Mouse (Mus musculus): ENCODE measurements around the gene Cradd. TPM values are rescaled to one million over a fixed set of nuclear protein-coding genes. Genes with fewer than 3 reads are reported as not detected.

Gene Cradd
- polyA plus RNA-seq, 1 experiment from 2014 or later = 15.6 TPM

- Histone ChIP-seq H3K4me1 (ENCODE audit: insufficient read depth) (no peaks in the 10 kb centered on the region), H3K27ac (ENCODE audit: low read depth) (no peak overlapping the region), H3K36me3 (ENCODE audit: insufficient read depth) (no peaks in the 10 kb centered on the region), H3K9ac (no peak overlapping the region), H3K27me3 (ENCODE audit: insufficient read depth, low read length) (no peaks in the 10 kb centered on the region), H3K9me3 (ENCODE audit: low read depth, low read length) (no peaks in the 10 kb centered on the region), H3K4me2 (no peak overlapping the region), H3K4me3 (ENCODE audit: low read depth, low read length) (no peak overlapping the region)
- ATAC-seq (ENCODE audit: insufficient read depth) (no peak), DNase-seq (no peak)
- no peak for TF ChIP-seq CTCF (IDR thresholded peaks at IDR 0.05; ENCODE audit: low read depth)
- 83% methylated on average over 11 of the region's 11 CpGs for WGBS
Measured at GRCm38 (mm10) chr10:95278085-95278484, 45.8 kb downstream of the Cradd start.

- 77% methylated on average over 9 of the region's 9 CpGs for WGBS
- Histone ChIP-seq H3K4me2 (no peak overlapping the region), H3K27ac (ENCODE audit: low read depth) (no peak overlapping the region), H3K4me1 (ENCODE audit: insufficient read depth) (no peaks in the 10 kb centered on the region), H3K36me3 (ENCODE audit: insufficient read depth) (no peaks in the 10 kb centered on the region), H3K9me3 (ENCODE audit: low read depth, low read length) (no peaks in the 10 kb centered on the region), H3K27me3 (ENCODE audit: insufficient read depth, low read length) (no peaks in the 10 kb centered on the region), H3K4me3 (ENCODE audit: low read depth, low read length) (no peak overlapping the region), H3K9ac (no peak overlapping the region)
- DNase-seq (peak; percentile 51), ATAC-seq (ENCODE audit: insufficient read depth) (no peak)
- TF ChIP-seq CTCF (IDR thresholded peaks at IDR 0.05; ENCODE audit: low read depth) = no peak
Measured at GRCm38 (mm10) chr10:95275488-95275887, 48.4 kb downstream of the Cradd start.

- DNase-seq = no peak
- no peaks in the 10 kb centered on the region for H3K27me3 ChIP-seq (ENCODE audit: insufficient read depth, low read length)
Measured at GRCm38 (mm10) chr10:95273226-95273625, 50.7 kb downstream of the Cradd start.

GRCm38 (mm10) chr10:95269151-95269550, 54.8 kb downstream of the Cradd start:
- Histone ChIP-seq H3K9me3 (ENCODE audit: low read depth, low read length) (no peaks in the 10 kb centered on the region), H3K4me1 (ENCODE audit: insufficient read depth) (peaks cover 4% of the 10 kb centered on the region; the same call in 1 of the 2 replicates), H3K4me2 (no peak overlapping the region), H3K27ac (ENCODE audit: low read depth) (no peak overlapping the region), H3K27me3 (ENCODE audit: insufficient read depth, low read length) (no peaks in the 10 kb centered on the region), H3K9ac (no peak overlapping the region), H3K4me3 (ENCODE audit: low read depth, low read length) (no peak overlapping the region), H3K36me3 (ENCODE audit: insufficient read depth) (no peaks in the 10 kb centered on the region)
- 83% methylated on average over 7 of the region's 7 CpGs for WGBS
- DNase-seq = no peak
- no peak for ATAC-seq (ENCODE audit: insufficient read depth)
- TF ChIP-seq CTCF (IDR thresholded peaks at IDR 0.05; ENCODE audit: low read depth) = no peak

More at GRCm38 (mm10) chr10:95273226-95273625, 50.7 kb downstream of the Cradd start:
- no peaks in the 10 kb centered on the region for H3K4me1 ChIP-seq (ENCODE audit: insufficient read depth)
- no peak overlapping the region for H3K4me2 ChIP-seq
- H3K27ac ChIP-seq (ENCODE audit: low read depth) = no peak overlapping the region
- H3K9me3 ChIP-seq (ENCODE audit: low read depth, low read length) = no peaks in the 10 kb centered on the region
- no peak for ATAC-seq (ENCODE audit: insufficient read depth)
- no peak for TF ChIP-seq CTCF (IDR thresholded peaks at IDR 0.05; ENCODE audit: low read depth)
- WGBS = 73% methylated on average over 13 of the region's 13 CpGs
- H3K9ac ChIP-seq = no peak overlapping the region
- H3K36me3 ChIP-seq (ENCODE audit: insufficient read depth) = no peaks in the 10 kb centered on the region
- H3K4me3 ChIP-seq (ENCODE audit: low read depth, low read length) = no peak overlapping the region

GRCm38 (mm10) chr10:95268366-95268765, 55.6 kb downstream of the Cradd start:
- 88% methylated on average over 5 of the region's 5 CpGs for WGBS
- Histone ChIP-seq H3K27me3 (ENCODE audit: insufficient read depth, low read length) (no peaks in the 10 kb centered on the region), H3K36me3 (ENCODE audit: insufficient read depth) (no peaks in the 10 kb centered on the region), H3K9me3 (ENCODE audit: low read depth, low read length) (no peaks in the 10 kb centered on the region), H3K4me3 (ENCODE audit: low read depth, low read length) (no peak overlapping the region), H3K9ac (no peak overlapping the region), H3K4me2 (no peak overlapping the region), H3K27ac (ENCODE audit: low read depth) (no peak overlapping the region), H3K4me1 (ENCODE audit: insufficient read depth) (peaks cover 4% of the 10 kb centered on the region; the same call in 1 of the 2 replicates)
- ATAC-seq (ENCODE audit: insufficient read depth) (no peak), DNase-seq (no peak)
- no peak for TF ChIP-seq CTCF (IDR thresholded peaks at IDR 0.05; ENCODE audit: low read depth)

- no peaks in the 10 kb centered on the region for H3K27me3 ChIP-seq (ENCODE audit: insufficient read depth, low read length)
- ATAC-seq (ENCODE audit: insufficient read depth) (peak; percentile 71), DNase-seq (no peak)
- peak overlapping the region; percentile 27; the same call in 1 of the 2 replicates for H3K27ac ChIP-seq (ENCODE audit: low read depth)
- H3K36me3 ChIP-seq (ENCODE audit: insufficient read depth) = no peaks in the 10 kb centered on the region
- 12% methylated on average over 5 of the region's 5 CpGs for whole genome bisulfite sequencing
- no peaks in the 10 kb centered on the region for H3K9me3 ChIP-seq (ENCODE audit: low read depth, low read length)
- no peak overlapping the region for H3K4me2 ChIP-seq
- H3K4me3 ChIP-seq (ENCODE audit: low read depth, low read length) = no peak overlapping the region
- TF ChIP-seq CTCF (IDR thresholded peaks at IDR 0.05; ENCODE audit: low read depth) = no peak
- H3K9ac ChIP-seq = no peak overlapping the region
- peaks cover 4% of the 10 kb centered on the region; the same call in 1 of the 2 replicates for H3K4me1 ChIP-seq (ENCODE audit: insufficient read depth)
Measured at GRCm38 (mm10) chr10:95266983-95267382, 57.0 kb downstream of the Cradd start.

- DNase-seq (peak; percentile 45), ATAC-seq (ENCODE audit: insufficient read depth) (no peak)
- Histone ChIP-seq H3K9me3 (ENCODE audit: low read depth, low read length) (no peaks in the 10 kb centered on the region), H3K27me3 (ENCODE audit: insufficient read depth, low read length) (no peaks in the 10 kb centered on the region), H3K4me2 (0 out of 2 replicates have a peak overlapping the region, but pooled peaks have one; percentile 0), H3K27ac (ENCODE audit: low read depth) (peak overlapping the region; percentile 4; the same call in 1 of the 2 replicates), H3K4me1 (ENCODE audit: insufficient read depth) (peaks cover 4% of the 10 kb centered on the region; the same call in 1 of the 2 replicates), H3K36me3 (ENCODE audit: insufficient read depth) (no peaks in the 10 kb centered on the region), H3K9ac (no peak overlapping the region), H3K4me3 (ENCODE audit: low read depth, low read length) (no peak overlapping the region)
- TF ChIP-seq CTCF (IDR thresholded peaks at IDR 0.05; ENCODE audit: low read depth) = no peak
- WGBS = 56% methylated on average over 10 of the region's 10 CpGs
Measured at GRCm38 (mm10) chr10:95266041-95266762, 57.7 kb downstream of the Cradd start.

Data from lung, embryonic 14.5 days (tissue).